Mouse (Mus musculus): Measurements from ENCODE around the gene Vcan. TPM values are rescaled to one million over a fixed set of nuclear protein-coding genes. Genes with fewer than 3 reads are reported as not detected.

The Vcan gene
- polyA plus RNA-seq, 1 experiment, result 1.7 TPM

DNA sequence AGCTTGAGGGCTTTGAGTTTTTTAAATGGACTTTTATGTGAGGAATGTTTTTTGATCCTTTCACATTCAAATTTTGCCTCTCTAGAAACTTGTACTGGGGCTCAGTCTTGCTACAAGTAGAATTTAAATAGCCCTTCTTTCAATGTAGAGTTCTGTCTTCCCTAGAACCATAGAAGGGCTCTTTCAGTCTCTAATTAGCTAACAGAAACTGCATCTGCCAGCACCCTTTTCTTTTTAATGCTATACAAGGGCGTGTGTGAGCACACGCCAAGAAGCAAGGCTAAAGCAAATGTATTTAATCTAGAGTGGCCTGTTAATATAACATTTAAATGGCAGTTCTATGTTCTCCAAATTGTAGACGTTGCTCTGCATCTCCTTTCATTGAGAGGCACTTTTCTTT is 134.9 kb downstream of the Vcan start:
- Histone ChIP-seq H3K27me3 (replicated peaks; ENCODE audit: control insufficient read depth, insufficient read depth, low read length) (no peaks in the 10 kb centered on the region), H3K4me1 (ENCODE audit: control insufficient read depth, insufficient read depth, low read length) (no peaks in the 10 kb centered on the region), H3K36me3 (ENCODE audit: control insufficient read depth, insufficient read depth, low read length) (no peaks in the 10 kb centered on the region), H3K27ac (ENCODE audit: insufficient read depth, low read depth, low read length) (no peak overlapping the region), H3K4me3 (ENCODE audit: insufficient read depth, low read depth, low read length) (no peak overlapping the region)
- no peak for TF ChIP-seq POLR2A (IDR thresholded peaks at IDR 0.05; ENCODE audit: low read depth, low read length)
- TF ChIP-seq CTCF (conservative IDR thresholded peaks at IDR 0.05; ENCODE audit: insufficient read depth, insufficient read length, low read depth, low read length), result no peak
- no peak for DNase-seq
- WGBS, result 75% methylated on average over 3 of the region's 3 CpGs

Other genes with a start within 250 kb of the Vcan start
- gene Hapln1, start 202.7 kb downstream of the Vcan start, polyA plus RNA-seq (2012; rRNA removed), result 0.18 and 0.33 TPM in 2 replicates